Mouse (Mus musculus) myocyte (in vitro differentiated cells): ENCODE data around the gene Acot12. TPM values are rescaled to one million over a fixed set of nuclear protein-coding genes. Genes with fewer than 3 reads are reported as not detected.

Experiments used
- H3K27me3 ChIP-seq: one replicate; pipeline ENCODE4 v1.6.1; 2011; ENCODE audit not compliant: control insufficient read depth, insufficient read depth, insufficient read length
- H3K36me3 ChIP-seq: one replicate; pipeline ENCODE4 v1.6.1; 2011; ENCODE audit not compliant: control insufficient read depth, insufficient read depth
- H3K4me2 ChIP-seq: one replicate; pipeline ENCODE4 v1.6.1; 2011; ENCODE audit warnings: low read depth, control low read depth
- H3K4me3 ChIP-seq: one replicate; pipeline ENCODE4 v1.5.1; 2011; ENCODE audit warnings: mild to moderate bottlenecking, control low read depth, moderate library complexity
- H3K79me2 ChIP-seq: one replicate; pipeline ENCODE4 v1.6.1; 2011; ENCODE audit not compliant: control insufficient read depth, insufficient read depth
- H3ac ChIP-seq: one replicate; pipeline ENCODE4 v1.6.1; 2011; ENCODE audit not compliant: control insufficient read depth, insufficient read length
- CEBPB ChIP-seq: IDR thresholded peaks from 2 replicates; pipeline ENCODE4 v1.6.1; 2011; ENCODE audit warnings: mild to moderate bottlenecking, moderate library complexity; ENCODE audit not compliant: poor library complexity, insufficient read depth, severe bottlenecking
- E2F4 ChIP-seq: IDR thresholded peaks from one replicate; pipeline ENCODE4 v1.6.1; 2011; ENCODE audit warnings: mild to moderate bottlenecking, control low read depth, moderate library complexity; ENCODE audit not compliant: insufficient read depth
- MAX ChIP-seq: IDR thresholded peaks from one replicate; pipeline ENCODE4 v1.6.1; 2011; ENCODE audit warnings: low read depth, mild to moderate bottlenecking, control low read depth
- MYOD1 ChIP-seq, 3 experiments: IDR thresholded peaks; one replicate each; pipeline ENCODE4 v1.6.1; 2011; ENCODE audit warnings: control low read depth in 2 of 3, low read depth in 2 of 3, mild to moderate bottlenecking in 2 of 3, moderate library complexity in 1 of 3; ENCODE audit not compliant: insufficient read length in 2 of 3, control insufficient read depth in 1 of 3
- MYOG ChIP-seq, 3 experiments: IDR thresholded peaks; one replicate each; pipeline ENCODE4 v1.6.1; 2011; ENCODE audit warnings: control low read depth in 2 of 3, low read depth in 2 of 3, mild to moderate bottlenecking in 2 of 3; ENCODE audit not compliant: insufficient read length in 2 of 3, control insufficient read depth in 1 of 3, insufficient read depth in 1 of 3
- POLR2A ChIP-seq: IDR thresholded peaks from one replicate; pipeline ENCODE4 v1.6.1; 2011; ENCODE audit warnings: low read depth, mild to moderate bottlenecking, control low read depth, moderate library complexity; ENCODE audit not compliant: insufficient read length
- POLR2AphosphoS2 ChIP-seq: IDR thresholded peaks from one replicate; pipeline ENCODE4 v1.6.1; 2011; ENCODE audit warnings: low read depth, control low read depth; ENCODE audit not compliant: insufficient read length
- REST ChIP-seq: IDR thresholded peaks from one replicate; pipeline ENCODE4 v1.6.1; 2011; ENCODE audit warnings: mild to moderate bottlenecking, control low read depth, moderate library complexity; ENCODE audit not compliant: insufficient read depth, insufficient read length
- SRF ChIP-seq: IDR thresholded peaks from one replicate; pipeline ENCODE4 v1.6.1; 2011; ENCODE audit warnings: low read depth; ENCODE audit not compliant: control insufficient read depth, insufficient read length
- TCF12 ChIP-seq: IDR thresholded peaks from one replicate; pipeline ENCODE4 v1.6.1; 2011; ENCODE audit warnings: mild to moderate bottlenecking, control low read depth; ENCODE audit not compliant: poor library complexity, insufficient read depth, severe bottlenecking
- TCF3 ChIP-seq: IDR thresholded peaks from one replicate; pipeline ENCODE4 v1.6.1; 2011; ENCODE audit warnings: low read depth, control low read depth; ENCODE audit not compliant: insufficient read length
- USF1 ChIP-seq: IDR thresholded peaks from one replicate; pipeline ENCODE4 v1.6.1; 2011; ENCODE audit warnings: low read depth, mild to moderate bottlenecking, control low read depth, moderate library complexity
- polyA plus RNA-seq: library from polyadenylated mRNA; unstranded; fragments of >200 nt; fragmentation: generic; extraction: Trizol; gene quantifications from one replicate; pipeline ENCODE4 v1.2.1, GENCODE M21; 2012; ENCODE audit warnings: missing spikeins

Gene Acot12
- polyA plus RNA-seq, 1 experiment = 0.13 TPM

DNA sequence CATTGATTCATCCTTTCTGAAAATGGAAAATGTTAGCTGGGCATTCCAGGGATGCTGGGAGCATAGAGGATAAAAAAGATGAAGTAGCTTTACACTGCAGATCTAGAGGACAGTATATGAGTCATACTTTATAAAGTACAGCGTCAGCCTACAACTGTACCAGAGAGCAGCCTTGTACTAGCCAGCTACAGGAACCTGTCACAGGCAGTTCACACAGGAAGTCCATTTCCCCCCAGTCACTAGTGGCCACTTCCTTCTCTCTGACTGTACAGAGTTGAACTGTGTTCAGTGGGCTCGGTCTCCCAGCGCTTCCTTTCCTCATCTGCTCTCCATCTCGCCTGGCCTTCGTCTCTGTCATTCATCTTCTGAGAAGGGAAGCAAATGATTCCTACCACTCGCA is 39.0 kb upstream of the Acot12 start:
- no peak overlapping the region for H3K4me3 ChIP-seq
- no peak overlapping the region for H3ac ChIP-seq
- H3K27me3 ChIP-seq = no peaks in the 10 kb centered on the region
- no peaks in the 10 kb centered on the region for H3K79me2 ChIP-seq
- no peak for TF ChIP-seq MAX
- TF ChIP-seq CEBPB = no peak
- TF ChIP-seq TCF3 = no peak
- no peak for TF ChIP-seq TCF12
- TF ChIP-seq USF1 = no peak
- no peak for TF ChIP-seq SRF
- no peak for TF ChIP-seq MYOD1 (IDR thresholded peaks at IDR 0.05; ENCODE audit: control insufficient read depth in 1 of 3, insufficient read length in 2 of 3, low read depth in 2 of 3)
- TF ChIP-seq REST = no peak
- TF ChIP-seq POLR2AphosphoS2 = no peak
- no peak for TF ChIP-seq E2F4
- no peak for TF ChIP-seq POLR2A
- no peak for TF ChIP-seq MYOG (IDR thresholded peaks at IDR 0.05; ENCODE audit: control insufficient read depth in 1 of 3, insufficient read depth in 1 of 3, insufficient read length in 2 of 3, low read depth in 2 of 3)
- peaks cover 10% of the 10 kb centered on the region for H3K36me3 ChIP-seq
- H3K4me2 ChIP-seq = no peak overlapping the region

DNA sequence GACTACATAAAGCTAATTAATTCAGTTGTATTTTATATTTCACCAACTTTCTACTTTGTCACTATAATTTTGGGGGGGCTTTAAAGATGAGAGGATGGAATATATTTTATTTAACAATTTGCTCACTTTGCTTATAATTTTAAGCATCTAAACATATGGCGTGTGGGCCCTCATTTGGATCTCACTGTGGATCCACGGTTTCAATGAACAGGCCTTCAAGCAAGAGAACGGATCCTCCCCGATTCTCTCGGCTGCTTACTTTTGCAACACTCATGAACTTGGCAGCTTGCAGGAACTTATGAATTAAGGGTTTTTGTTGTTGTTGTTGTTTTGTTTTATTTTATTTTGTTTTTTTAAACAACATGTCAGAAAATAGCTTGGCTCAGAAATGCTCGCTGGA is 21.8 kb upstream of the Acot12 start:
- Histone ChIP-seq H3K4me3 (no peak overlapping the region), H3ac (no peak overlapping the region), H3K4me2 (no peak overlapping the region), H3K79me2 (no peaks in the 10 kb centered on the region), H3K36me3 (no peaks in the 10 kb centered on the region), H3K27me3 (no peaks in the 10 kb centered on the region)
- TF ChIP-seq MAX = no peak
- TF ChIP-seq SRF = no peak
- no peak for TF ChIP-seq USF1
- TF ChIP-seq E2F4 = no peak
- TF ChIP-seq POLR2AphosphoS2 = no peak
- no peak for TF ChIP-seq MYOG (IDR thresholded peaks at IDR 0.05; ENCODE audit: control insufficient read depth in 1 of 3, insufficient read depth in 1 of 3, insufficient read length in 2 of 3, low read depth in 2 of 3)
- no peak for TF ChIP-seq POLR2A
- no peak for TF ChIP-seq REST
- no peak for TF ChIP-seq CEBPB
- no peak for TF ChIP-seq MYOD1 (IDR thresholded peaks at IDR 0.05; ENCODE audit: control insufficient read depth in 1 of 3, insufficient read length in 2 of 3, low read depth in 2 of 3)
- TF ChIP-seq TCF3 = no peak

DNA sequence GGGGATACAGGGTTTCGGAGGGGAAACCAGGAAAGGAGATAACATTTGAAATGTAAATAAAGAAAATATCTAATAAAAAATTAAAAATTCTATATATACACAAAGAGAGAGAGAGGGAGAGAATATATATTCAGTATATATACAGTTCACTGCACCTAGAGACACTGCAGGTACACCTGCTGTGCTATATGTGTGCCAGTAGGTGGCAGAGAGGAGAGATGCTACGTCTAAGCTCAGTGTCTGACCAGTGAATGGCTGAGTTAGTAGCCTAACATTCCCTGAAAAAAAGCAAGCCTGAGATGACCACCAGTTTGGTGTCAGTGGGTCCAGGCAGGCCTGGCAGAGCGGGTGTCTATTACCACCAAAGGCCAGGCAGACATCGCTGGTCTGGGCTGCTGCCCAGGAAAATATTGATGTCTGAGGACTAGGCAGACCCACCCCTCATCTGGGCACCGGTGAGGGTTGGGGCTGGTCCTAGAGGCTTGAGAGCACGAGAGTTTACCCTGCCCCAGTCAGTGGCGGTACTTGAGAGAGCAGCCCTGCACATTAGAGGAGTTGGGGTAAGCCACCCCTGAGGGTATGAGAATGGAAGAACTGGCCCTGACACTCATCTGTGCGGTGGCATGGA is 18.1 kb upstream of the Acot12 start:
- H3K4me2 ChIP-seq = no peak overlapping the region
- H3K4me3 ChIP-seq = no peak overlapping the region
- H3K36me3 ChIP-seq = no peaks in the 10 kb centered on the region
- no peak overlapping the region for H3ac ChIP-seq
- H3K27me3 ChIP-seq = no peaks in the 10 kb centered on the region
- H3K79me2 ChIP-seq = no peaks in the 10 kb centered on the region
- TF ChIP-seq TCF12 (no peak), MAX (no peak), USF1 (no peak), SRF (no peak)

DNA sequence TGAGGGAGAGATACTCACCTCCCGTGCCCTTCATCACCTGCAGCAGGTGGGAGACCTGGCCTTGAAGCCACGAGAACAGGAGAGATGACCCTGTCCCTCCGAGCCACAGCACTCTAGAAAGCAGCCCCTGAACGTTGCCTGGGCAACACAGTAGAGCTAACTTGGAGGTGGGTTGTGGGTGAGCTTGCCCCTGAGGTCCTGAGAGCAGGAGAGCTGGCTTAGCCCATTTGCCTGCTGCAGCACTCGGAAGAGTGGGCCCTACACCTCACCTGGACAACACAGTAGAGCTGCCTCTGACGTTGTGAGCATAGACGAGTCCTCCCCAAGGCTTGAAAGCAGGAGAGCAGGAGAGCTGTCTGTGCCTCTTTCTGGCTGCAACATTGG is 17.6 kb upstream of the Acot12 start:
- no peaks in the 10 kb centered on the region for H3K27me3 ChIP-seq
- no peak overlapping the region for H3K4me2 ChIP-seq
- no peak overlapping the region for H3ac ChIP-seq
- TF ChIP-seq MYOD1 (IDR thresholded peaks at IDR 0.05; ENCODE audit: control insufficient read depth in 1 of 3, insufficient read length in 2 of 3, low read depth in 2 of 3) = no peak
- no peak for TF ChIP-seq REST
- no peak for TF ChIP-seq E2F4
- no peak for TF ChIP-seq TCF12
- TF ChIP-seq POLR2A = no peak
- TF ChIP-seq SRF = no peak
- TF ChIP-seq POLR2AphosphoS2 = no peak
- TF ChIP-seq MAX = no peak
- TF ChIP-seq CEBPB = no peak
- no peak for TF ChIP-seq USF1
- no peak for TF ChIP-seq MYOG (IDR thresholded peaks at IDR 0.05; ENCODE audit: control insufficient read depth in 1 of 3, insufficient read depth in 1 of 3, insufficient read length in 2 of 3, low read depth in 2 of 3)
- no peak for TF ChIP-seq TCF3
- H3K36me3 ChIP-seq = no peaks in the 10 kb centered on the region
- no peak overlapping the region for H3K4me3 ChIP-seq
- no peaks in the 10 kb centered on the region for H3K79me2 ChIP-seq

DNA sequence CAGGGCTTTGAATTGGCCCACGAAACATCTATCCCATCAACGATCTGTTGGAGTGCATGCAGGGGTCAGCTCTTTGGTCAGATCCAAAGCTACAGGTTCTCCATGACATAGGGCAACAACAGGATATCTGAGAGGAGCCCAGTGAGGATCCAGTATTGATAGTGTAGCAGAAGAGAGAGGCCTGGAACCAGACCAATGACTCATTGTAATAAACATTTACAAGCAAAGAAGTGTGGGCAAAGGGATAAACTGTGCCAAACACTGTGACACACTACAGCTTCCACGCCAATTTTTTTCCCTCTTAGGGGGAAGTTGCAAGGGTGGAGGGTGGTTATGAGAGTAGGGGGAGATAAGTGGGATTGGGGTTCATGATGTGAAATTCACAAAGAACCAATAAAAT is 17.1 kb upstream of the Acot12 start:
- Histone ChIP-seq H3K36me3 (no peaks in the 10 kb centered on the region), H3K4me3 (no peak overlapping the region), H3ac (no peak overlapping the region), H3K79me2 (no peaks in the 10 kb centered on the region), H3K4me2 (no peak overlapping the region), H3K27me3 (no peaks in the 10 kb centered on the region)
- TF ChIP-seq REST (no peak), POLR2A (no peak), E2F4 (no peak), TCF12 (no peak), MYOG (IDR thresholded peaks at IDR 0.05; ENCODE audit: control insufficient read depth in 1 of 3, insufficient read depth in 1 of 3, insufficient read length in 2 of 3, low read depth in 2 of 3) (no peak), SRF (no peak), MYOD1 (IDR thresholded peaks at IDR 0.05; ENCODE audit: control insufficient read depth in 1 of 3, insufficient read length in 2 of 3, low read depth in 2 of 3) (no peak), POLR2AphosphoS2 (no peak), USF1 (no peak), CEBPB (no peak), TCF3 (no peak)
